Mouse (Mus musculus) spleen, postnatal 36 days (tissue): ENCODE measurements at regions not wholly inside any gene's neighbourhood (a gene's known extent, or its start where the extent isn't known, plus 50 kb on each side); places are given as distances from the start of the nearest gene placed in this dataset.

Experiments
- DNase-seq, 2 experiments: peaks; one replicate each; pipeline ENCODE4 v3.0.0; 2022; ENCODE audit warnings: low spot score in 2 of 2, mixed read lengths in 1 of 2

DNA sequence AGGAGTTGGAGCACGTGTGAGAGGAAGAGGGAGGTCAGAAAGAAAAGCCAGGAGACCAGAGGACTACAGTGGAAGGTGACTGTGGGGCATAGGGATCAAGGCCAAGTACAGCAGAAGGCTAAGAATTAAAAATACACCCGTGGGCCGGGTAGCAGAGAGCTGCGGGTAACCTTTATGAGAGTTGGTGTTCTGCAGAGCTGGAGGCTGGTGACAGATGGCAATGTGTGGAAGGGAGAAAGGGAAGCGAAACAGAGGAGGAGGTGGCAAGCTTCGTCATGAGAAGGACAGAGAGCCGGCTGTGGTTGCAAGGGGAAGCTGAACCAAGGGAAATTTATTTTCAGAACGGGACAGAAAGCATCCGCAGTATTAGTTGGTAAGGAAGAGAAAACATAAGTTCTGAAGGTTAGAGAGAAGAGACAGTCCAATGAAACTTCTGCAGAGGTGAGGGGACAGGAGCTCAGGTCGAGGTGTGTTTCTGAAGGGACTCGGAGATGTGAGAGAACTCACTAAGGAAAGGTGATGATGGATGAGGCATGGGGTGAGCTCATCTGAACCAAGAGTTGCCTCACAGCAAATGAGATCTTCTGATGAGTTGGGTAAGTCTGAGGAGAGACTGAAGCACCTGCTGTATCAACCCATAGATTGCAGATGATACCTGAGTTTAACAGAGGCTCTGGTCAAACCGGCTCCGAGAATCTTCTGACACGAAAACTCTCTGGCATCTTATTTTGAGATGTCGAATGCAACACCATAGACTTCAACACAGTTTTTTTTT is 200.6 kb downstream of the Gm10260 start:
- DNase-seq, result peak; percentile 31 to 34

DNA sequence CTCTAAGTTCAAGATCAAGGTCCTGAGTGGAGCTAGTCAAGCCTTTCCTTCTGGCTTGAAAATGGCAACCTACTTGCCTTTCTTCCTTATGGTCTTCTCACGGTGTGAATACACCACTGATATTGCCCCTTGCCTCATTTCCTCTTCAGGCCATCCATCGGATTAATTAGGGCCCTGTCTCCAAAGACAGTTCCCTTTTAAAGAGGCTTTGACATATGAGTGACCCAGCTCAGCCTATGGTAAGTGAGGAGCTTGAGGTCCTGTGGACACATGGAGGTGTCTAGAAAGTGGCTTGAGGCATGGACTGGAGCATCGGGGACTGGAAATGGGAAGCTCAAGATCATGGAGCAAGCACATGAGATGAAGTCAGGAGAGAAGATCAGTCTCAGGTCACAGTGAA is 201.5 kb downstream of the Gm10260 start:
- DNase-seq, result no peak

DNA sequence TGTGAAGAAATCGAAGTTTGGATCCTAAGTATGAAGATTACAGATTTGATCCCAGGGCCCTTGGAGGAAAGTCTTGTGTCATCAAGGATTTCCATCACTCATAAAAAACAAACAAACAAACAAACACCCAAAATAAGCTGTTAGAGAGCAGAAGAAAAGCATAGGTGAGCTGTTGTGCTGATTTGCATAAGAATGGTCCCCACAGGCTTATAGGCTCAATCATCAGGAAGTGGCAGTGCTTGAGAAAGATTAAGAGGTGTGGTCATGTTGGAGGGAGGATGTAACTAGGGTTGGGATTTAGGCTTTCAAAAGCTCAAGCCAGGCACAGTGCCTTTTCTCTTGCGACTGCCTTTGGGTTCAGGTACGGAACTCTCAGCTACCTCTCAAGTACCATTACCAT is 205.1 kb downstream of the Gm10260 start:
- no peak for DNase-seq

DNA sequence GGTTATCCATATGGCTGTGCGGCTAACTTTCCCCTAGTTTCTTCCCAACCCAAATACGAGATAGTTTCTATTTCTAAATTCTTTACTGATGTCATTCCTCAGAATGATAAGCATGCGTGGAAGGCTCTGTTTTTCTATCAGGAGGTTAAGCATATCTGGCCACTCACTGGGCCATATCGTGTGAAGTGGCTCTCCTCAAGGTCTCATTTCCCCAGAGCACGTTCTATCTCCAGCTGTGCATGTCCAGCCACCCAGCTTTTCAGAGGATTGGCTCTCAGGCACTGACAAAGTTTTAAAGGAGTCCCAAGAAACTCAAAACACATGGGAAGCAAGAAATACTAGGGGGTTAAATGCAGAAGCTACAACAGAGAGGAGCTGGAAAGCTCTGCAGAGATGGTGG is 205.8 kb downstream of the Gm10260 start:
- DNase-seq, result no peak

DNA sequence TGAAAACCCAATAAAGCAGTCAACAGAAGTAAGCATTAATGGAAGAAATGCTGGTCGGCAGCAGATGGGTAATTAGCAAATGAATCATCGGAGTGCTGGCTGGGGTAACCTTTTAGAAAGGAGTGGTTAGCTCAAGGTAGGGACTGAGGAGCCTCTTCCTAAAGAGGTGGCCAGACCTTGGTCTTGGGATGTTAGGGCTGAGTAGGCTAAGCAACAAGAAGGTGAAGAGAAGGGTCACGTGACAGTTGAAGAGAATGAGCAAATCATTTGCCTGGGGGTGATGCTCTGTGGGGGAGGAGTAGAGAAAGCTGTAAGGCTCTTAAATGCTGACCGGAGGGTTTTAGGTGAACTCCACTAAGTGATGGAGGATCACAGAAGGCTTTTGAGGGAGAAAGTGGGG is 208.2 kb downstream of the Gm10260 start:
- DNase-seq, result no peak

DNA sequence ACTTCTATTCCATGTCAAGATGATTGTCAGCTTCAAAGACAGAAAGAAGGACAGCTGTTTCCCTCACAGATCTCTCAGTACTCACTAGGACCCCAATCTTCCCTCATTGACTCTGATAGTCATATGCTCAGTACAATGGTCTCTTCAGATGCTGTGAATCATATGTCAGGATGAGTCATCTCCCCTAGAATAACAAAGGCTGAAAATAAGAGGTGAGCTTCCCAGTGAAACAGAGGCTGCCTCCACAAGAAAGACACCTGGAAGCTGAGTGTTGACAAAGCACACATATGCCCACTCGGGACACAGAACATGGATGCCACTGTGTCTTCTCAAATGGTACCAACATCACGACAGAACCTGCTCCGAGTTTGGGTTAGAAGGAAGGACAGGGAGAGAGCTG is 209.6 kb downstream of the Gm10260 start:
- no peak for DNase-seq

DNA sequence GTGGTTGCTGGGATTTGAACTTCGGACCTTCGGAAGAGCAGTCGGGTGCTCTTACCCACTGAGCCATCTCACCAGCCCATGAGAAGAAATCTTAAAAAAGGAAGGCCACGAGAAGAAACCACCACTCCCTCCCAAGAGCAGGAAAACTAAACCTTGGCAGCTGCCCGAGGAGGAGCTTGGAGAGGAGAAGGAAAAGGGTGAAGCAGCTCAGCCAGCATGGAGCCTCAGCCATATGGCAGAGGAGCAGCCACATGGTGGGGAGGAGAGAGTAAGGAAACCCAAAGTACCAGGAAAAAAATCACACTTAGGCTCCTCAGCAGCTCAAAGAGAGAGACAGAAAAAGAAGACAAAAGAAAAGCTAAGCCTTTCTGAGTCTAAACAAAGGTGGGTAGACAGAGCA is 210.3 kb downstream of the Gm10260 start:
- DNase-seq, result no peak

DNA sequence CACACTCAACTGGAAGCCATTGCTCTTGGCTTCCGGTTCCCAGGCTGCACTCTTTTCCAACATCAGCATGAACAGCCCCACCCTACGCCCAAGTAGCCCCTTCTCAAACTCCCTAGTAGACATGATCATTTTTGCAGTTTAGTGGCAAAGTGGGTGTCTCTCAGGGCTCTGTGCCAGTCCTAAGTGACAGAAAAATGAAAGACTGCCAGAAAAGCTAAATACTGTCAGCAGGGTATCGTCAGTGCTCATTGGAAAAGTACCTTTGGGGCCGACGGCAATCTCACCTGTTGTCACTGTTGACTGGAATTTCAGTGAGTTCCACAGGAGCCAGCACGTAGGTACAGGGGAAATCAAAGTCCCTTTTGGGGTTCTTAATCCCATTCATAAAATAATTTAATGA is 211.0 kb downstream of the Gm10260 start:
- DNase-seq, result no peak

DNA sequence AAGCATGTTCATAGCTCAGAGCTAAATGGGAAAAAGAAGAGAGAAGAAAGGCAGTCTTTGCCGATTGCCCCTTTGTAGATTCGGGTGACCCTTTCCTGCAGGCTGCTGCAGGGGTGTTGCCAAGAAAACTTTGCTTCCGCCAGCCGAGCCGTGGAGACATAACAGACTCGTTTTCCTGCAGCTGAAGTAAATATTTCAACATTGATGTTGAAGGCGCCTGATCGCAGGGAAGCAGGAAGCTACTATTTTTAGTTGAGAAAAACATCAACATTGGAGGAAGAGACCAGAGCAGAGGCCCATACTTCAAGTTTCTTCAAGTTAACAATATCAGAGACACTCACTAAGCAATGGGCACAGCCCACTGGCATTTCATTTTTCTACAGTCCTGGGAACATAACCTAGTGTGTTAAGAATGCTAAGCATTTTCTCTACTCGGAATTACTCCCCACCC is 211.9 kb downstream of the Gm10260 start:
- peak; percentile 17 to 18 for DNase-seq

DNA sequence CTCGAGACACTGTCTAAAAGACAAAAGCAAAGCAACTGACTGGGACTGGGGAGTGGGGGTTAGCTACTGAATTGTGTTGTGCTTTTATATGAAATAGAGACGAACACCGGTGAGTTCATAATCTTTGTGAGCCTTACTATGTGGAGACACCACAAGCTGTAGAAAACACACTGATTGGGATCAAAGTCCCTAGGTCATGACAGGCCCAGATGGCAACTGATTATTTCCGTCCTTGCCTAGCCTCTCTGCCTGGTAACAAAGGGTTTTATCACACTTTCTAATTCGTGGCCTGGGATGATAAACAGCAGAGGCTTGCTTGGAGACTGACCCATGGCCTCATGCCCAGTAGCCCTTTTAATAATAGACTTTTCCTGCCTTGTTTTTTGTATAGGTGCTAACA is 213.5 kb downstream of the Gm10260 start:
- no peak for DNase-seq

DNA sequence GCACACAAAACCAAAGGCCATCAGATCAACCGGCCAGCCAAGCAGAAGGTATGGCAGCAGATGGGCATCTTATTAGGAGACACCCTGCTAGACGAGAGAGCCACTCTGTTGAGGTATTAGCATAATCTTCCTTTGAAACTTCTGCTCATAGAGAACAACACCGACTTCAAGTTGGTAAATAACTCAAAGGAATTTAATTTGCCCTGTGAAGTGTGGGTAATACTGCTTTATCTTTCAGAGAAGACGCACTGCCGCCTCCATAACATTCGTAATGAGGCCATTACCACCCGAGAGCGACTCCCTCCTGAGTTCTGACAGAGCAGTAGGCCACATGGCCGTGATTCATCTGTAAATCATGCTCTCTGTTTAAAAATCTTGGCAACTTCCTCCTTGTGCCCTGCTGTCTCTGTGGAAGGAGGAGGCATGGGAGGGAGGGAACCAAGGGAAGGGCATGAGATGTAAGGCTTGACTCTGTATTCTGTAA is 214.4 kb downstream of the Gm10260 start:
- DNase-seq, result no peak

DNA sequence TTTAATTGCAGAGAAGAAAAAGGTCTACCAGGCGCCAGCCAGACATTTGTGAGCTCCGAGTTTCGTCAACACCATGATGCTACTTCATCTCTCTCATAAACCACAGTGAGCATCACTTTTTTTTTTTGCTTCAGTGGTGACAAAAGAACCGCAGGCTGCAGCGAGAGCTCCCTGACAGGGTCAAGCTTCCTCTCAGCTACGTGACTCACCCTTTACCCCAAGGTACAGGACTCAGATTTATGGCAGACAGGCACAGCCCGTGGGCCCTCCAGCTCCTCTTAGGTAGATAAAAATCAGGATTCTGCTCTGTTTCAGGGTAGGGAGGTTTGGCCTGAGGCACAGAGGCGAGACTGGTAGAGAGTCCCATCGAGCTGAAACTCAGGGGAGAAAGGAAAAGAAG is 220.7 kb downstream of the Gm10260 start:
- DNase-seq, result no peak

DNA sequence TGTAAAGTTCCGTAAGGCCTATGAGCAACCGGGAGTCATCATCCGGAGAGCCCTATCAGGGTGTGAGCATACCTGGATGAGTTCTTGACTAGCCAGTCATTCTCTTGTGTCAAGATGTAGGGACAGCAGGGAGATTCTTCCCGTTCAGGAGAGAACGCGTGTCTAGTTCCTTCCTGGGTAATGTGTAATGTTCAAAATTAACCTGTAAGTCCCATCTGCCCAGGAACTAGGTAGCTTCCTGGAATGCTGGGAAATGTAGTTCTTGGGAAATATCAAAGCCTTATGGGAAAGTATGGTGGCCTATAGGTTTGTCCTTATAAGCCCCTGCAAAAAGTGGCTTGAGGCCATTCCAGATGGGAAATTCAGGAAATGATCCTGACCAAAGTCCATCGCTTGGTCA is 222.0 kb downstream of the Gm10260 start:
- no peak for DNase-seq

DNA sequence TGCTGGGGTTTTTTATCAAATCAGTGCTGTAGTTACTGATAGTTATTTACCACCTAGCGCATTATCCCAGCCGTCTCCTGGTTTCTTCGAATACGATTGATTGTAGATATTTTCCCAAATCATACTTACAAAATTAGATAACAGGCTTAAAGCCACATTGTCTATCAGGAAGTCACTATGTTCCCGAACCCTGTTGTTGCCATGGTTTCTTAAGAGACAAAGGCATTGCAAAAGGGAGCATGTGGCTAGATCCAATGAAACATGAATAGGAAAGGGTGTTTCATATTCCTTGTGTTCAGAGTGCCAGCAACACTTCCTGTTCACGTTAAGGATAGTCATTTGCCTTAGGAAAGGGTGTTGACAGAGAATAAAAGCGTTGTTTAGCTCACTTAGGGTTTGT is 222.7 kb downstream of the Gm10260 start:
- DNase-seq, result no peak

DNA sequence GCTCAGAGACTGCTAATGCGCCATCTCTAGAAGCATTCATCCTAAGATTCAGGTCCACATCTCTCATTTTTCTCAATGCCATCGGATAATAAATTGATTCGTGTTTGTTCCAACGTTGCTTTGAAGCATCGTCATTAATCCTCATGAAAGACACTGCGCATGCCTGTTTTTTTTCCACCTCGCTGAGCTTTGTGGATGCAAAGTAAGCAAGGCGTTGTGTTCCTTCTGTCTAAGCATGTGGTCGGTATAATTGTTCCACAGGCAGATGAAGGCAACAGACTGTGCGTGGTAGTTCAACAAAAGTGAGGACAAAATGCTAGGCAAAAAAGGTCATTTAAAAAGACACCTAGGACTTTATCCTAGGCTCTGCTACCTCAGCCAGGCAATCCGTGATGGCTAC is 223.2 kb downstream of the Gm10260 start:
- DNase-seq, result no peak

DNA sequence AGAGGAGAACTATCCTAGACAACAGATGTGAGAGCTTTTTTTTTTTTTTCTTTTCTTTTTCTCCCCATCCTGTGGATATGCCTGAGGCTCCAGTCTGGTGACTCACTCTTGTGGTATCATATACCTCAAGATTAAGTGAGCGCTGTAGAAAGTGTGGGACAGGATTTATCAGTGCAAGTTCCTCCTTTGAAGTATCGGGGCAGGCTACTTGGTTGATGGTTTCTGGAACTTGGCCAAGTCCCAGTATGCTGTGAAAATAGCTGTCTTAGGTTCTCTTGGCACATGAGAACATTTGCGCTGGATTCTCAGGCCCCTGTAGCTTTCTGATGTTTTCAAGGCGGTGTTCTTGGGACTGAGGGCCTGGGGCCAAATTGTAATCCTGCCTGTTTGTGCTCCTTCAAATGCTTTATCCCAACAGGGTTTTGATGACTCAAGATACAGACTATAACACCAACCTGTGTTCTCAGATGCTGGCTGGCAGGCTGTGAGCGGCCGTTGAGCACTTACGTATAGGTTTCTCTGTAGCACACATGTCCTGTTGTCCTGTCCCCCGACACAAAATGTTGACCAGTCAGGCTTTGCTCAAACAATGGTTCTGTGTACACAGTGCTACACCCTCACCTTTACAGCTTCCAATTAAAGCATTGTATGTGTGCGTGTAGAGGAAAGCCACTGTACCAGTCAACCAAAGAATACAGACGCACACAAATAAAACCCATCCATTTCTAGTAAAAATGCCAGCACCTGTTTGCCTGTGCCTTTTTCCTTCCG is 226.4 kb downstream of the Gm10260 start:
- no peak for DNase-seq

DNA sequence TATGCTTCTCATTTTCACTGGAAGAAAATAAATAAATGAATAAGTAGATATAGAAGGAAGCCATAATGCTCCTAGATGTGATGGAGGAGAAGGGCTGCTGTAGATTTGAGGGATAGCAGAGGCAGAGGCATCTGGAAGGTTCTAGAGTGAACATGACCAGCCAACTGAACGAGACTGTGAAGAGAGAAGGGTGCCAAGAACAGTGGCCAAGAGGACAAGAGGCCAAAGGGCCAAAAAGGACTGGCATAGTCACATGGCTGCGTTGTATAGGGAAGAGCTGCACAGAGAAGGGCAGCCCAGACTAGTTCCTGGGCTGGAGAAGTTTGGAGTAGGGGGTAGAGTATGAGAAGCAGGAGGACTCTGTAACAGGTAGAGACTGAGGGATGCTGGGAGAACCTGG is 229.3 kb downstream of the Gm10260 start:
- no peak for DNase-seq

DNA sequence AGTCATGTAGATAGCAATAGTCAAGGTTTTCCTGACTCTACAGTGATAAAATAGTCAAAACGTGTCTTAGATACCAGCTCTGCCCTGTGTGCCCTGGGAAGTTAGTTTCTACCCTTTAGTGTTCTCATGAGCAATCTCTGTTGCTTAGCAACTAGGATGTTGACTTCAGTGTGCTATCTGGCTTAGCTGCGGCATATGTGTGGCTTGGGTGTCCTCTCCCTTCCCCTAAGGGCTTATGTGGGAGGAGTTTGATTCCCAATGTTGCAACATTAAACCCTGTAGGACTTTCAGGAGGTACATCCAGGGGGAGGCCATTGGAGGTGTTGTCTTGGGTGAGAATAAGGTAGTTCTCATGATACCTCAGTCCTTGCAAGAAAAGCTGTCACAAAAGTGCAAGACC is 229.9 kb downstream of the Gm10260 start:
- DNase-seq, result no peak

DNA sequence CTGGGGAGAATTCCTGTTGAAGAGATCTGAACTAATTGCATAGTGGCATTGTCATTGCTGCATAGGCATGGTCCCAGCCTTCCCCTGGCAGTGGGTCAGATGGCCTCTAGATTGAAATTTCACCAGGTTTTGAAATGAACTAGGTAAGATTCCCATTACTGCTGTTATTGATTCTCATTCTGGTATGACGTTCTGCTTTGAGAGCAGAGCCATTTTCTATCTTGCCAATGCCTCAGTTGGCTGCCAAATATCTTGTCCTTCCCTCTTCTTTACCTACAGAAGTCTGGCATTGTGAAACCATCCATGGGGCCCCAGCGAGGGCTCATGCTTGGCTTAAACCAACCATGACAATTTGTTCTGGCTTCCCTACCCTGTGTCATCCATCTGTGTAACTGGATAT is 232.5 kb downstream of the Gm10260 start:
- no peak for DNase-seq

DNA sequence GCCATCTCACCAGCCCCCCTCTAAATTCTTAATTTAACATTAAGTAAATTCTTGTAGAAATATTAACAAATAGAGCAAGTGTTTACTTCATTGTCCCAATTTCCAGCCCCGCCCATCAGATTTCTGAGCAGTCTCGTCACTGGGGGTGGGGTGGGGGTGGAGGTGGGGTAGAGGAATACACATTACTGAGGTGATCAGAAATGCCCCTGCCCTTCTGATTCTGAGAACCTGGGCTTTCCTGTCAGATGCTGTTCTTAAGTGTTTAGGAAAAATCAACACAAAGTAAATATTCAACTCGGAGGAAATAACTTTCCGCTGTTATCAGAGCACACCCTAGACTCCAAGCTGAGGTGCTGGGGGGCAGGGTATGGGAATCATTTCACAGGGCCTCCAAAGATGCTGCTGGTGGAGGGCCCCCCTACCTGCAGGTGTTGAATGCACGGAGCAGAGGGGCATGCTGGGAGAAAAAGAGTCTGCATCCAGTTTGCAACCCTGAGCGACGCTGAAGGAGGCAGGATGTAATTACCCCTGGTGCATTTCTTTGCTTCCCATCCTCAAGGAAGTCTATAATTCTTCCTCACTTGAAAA is 235.5 kb downstream of the Gm10260 start:
- no peak for DNase-seq

DNA sequence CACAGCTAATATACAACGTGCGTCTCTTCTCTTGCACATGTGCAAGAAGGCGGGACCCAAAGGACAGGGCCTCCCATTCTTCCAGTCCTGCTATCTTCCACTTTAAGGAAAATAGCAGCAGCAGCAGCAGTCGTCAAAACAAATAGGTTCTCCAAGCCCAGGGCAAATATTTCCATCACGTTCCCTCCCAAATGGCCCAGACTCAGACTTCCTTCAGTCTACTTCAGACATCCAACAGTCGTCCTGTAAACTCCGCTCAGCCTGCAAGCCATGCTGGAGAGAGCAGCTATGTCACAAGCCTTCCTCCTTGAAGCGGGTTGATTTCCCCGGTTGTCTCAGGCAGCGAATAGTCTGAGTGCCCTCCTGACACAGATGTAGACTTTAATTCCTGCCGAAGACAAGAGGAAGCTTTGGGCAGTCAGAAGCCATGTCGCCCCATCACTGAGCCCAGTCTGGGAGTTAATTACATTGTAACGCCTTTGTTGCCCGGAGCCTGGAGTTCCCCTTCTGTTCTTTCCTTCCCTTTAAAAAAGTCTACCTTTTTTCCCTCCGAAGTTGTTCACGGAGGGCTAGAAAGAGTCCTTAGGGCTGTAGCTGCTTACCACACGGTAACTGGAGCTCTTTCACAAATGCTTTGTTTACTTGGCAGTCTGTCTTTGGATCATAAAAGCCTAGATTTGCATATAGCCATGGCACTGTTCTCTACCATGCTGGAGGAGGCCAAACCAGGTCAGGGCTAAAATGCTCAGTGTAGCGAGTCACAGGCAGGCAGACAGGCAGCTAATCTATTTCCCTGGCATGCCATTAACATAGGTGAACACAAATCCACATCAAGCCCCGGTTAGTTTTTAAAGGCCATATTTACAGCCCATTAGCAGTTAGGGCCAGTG is 236.7 kb downstream of the Gm10260 start:
- DNase-seq, result no peak
